Mouse (Mus musculus): Measurements from ENCODE around the gene Map1b. TPM values are rescaled to one million over a fixed set of nuclear protein-coding genes. Genes with fewer than 3 reads are reported as not detected.

The Map1b gene
- polyA plus RNA-seq, 1 experiment from 2014 or later: 179 TPM

GRCm38 (mm10) chr13:99517836-99518235, 1.5 kb upstream of the Map1b start:
- no peak overlapping the region for H3K9ac ChIP-seq
- H3K27me3 ChIP-seq: no peaks in the 10 kb centered on the region
- WGBS: 95% methylated on average over 5 of the region's 5 CpGs
- H3K4me3 ChIP-seq: no peak overlapping the region
- H3K36me3 ChIP-seq: no peaks in the 10 kb centered on the region
- H3K9me3 ChIP-seq: no peaks in the 10 kb centered on the region
- no peak overlapping the region for H3K4me2 ChIP-seq (replicated peaks)
- no peak overlapping the region for H3K27ac ChIP-seq
- ATAC-seq (ENCODE audit: low FRiP score, low read depth): no peak
- H3K4me1 ChIP-seq: peaks cover 23% of the 10 kb centered on the region

DNA sequence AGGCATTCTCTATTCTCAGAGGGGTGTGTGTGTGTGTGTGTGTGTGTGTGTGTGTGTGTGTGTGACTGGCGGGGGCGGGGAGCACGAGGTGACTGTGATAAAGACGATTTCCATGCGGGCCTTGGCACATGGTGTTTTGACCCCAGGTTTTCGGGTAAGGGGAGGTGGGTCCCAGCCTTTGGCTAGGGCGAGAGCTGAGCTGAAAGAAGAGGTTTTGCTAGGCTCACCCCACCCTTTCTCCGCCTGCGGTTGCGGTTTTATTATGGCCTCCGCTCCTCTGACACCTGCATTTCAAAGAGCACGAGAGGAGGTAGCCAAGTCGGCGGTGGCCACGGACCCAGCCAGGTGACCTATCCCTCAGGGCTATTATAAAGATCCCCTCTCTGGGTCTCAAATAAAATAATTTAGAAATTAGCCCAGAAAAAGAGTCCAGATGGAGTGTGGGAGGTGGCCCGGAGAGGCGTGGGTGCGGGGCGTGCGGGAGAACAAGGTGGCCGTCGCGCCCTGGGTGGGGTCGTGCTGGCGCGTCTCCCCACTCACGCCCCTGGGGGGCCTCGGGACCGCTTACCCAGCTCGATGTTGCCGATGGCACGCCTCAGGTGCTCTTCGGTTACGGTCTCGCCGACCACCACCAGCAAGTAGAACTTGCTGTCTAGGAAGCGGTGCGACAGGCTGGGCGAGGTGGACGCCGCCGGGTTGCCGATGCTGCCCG, 448 bp downstream of the Map1b start:
- Histone ChIP-seq H3K9me3 (no peaks in the 10 kb centered on the region), H3K27ac (peak overlapping the region; percentile 73; the same call in 1 of the 2 replicates), H3K4me1 (peaks cover 33% of the 10 kb centered on the region), H3K9ac (peak overlapping the region; percentile 79), H3K27me3 (no peaks in the 10 kb centered on the region), H3K4me3 (peak overlapping the region; percentile 77), H3K4me2 (replicated peaks) (peak overlapping the region; percentile 93), H3K36me3 (no peaks in the 10 kb centered on the region)
- WGBS: 0% methylated on average over 40 of the region's 44 CpGs
- ATAC-seq (ENCODE audit: low FRiP score, low read depth): peak; percentile 41

DNA sequence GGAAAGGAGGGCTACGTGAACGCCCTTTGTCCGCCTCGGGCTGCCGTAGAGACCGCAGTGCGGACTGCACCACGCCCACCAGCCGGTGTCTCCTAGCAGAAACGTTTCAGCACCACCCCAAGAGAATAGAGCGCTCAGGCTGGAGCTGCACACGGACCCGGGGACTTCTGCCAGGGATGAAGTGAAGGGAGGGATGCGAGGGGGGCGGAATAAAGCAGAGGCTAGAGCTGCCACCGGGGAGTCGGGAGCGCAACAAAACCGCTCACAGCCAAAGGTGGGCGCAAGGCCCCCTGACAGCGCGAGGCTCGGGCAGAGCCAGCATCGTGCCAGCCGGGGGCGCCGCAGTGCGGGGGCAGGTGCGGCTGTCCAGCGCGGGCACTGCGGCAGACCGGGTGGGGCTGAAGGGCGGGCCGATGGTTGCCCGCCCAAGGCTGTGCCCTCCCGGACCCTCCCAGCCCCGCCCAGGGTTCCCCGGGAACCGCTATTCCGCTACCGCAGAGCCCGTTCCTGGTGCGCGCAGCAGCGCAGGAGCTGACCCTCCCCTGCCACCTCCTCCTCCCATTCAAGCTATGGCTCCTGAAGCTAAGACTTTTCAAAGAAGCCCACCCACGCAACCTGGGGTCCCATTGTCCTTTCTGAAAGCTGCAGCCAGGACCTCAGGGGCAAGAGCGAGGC, 1.3 kb downstream of the Map1b start:
- ATAC-seq (ENCODE audit: low FRiP score, low read depth): peak; percentile 70
- under 1% methylated on average over 37 of the region's 48 CpGs for WGBS

DNA sequence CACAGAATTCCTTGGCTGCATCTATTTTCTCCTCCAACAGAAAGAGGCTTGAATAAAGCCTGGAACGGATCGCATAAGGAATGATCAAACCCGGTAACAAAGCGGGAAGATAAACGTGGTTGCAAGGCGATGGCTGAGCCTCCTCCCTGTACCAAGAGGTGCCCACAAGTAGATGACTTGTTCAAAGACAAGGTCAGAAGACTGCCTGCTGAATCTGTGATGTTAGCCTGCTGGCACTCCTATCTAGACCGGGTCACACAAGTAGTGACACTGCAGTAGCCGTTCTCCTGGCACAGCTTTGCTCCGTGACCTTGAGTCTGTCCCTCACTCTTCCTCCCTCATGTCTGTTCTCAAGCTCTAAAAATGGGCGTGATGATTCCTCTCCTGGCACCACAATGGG, 2.4 kb downstream of the Map1b start:
- Histone ChIP-seq H3K9me3 (no peaks in the 10 kb centered on the region), H3K27me3 (no peaks in the 10 kb centered on the region), H3K36me3 (no peaks in the 10 kb centered on the region), H3K27ac (no peak overlapping the region), H3K9ac (peak overlapping the region; percentile 39), H3K4me2 (replicated peaks) (peak overlapping the region; percentile 93), H3K4me1 (peaks cover 45% of the 10 kb centered on the region), H3K4me3 (peak overlapping the region; percentile 77)
- 28% methylated on average over 10 of the region's 10 CpGs for WGBS
- ATAC-seq (ENCODE audit: low FRiP score, low read depth): no peak

More for the DNA sequence above, 1.3 kb downstream of the Map1b start:
- peaks cover 39% of the 10 kb centered on the region for H3K4me1 ChIP-seq
- no peaks in the 10 kb centered on the region for H3K27me3 ChIP-seq
- H3K27ac ChIP-seq: peak overlapping the region; percentile 63
- no peaks in the 10 kb centered on the region for H3K36me3 ChIP-seq
- H3K4me3 ChIP-seq: peak overlapping the region; percentile 77
- peak overlapping the region; percentile 79 for H3K9ac ChIP-seq
- H3K4me2 ChIP-seq (replicated peaks): peak overlapping the region; percentile 93
- H3K9me3 ChIP-seq: no peaks in the 10 kb centered on the region

GRCm38 (mm10) chr13:99513138-99513537, 3.2 kb downstream of the Map1b start:
- Histone ChIP-seq H3K9me3 (no peaks in the 10 kb centered on the region), H3K4me2 (replicated peaks) (peak overlapping the region; percentile 93), H3K36me3 (no peaks in the 10 kb centered on the region), H3K4me1 (peaks cover 51% of the 10 kb centered on the region), H3K4me3 (peak overlapping the region; percentile 20), H3K9ac (no peak overlapping the region; the same call in 1 of the 2 replicates), H3K27ac (no peak overlapping the region), H3K27me3 (no peaks in the 10 kb centered on the region)
- 8% methylated on average over 7 of the region's 7 CpGs for WGBS
- ATAC-seq (ENCODE audit: low FRiP score, low read depth): no peak

- no peak overlapping the region for H3K4me3 ChIP-seq
- peaks cover 53% of the 10 kb centered on the region for H3K4me1 ChIP-seq
- H3K27ac ChIP-seq: no peak overlapping the region
- no peaks in the 10 kb centered on the region for H3K9me3 ChIP-seq
- no peak overlapping the region for H3K9ac ChIP-seq
- no peak for ATAC-seq (ENCODE audit: low FRiP score, low read depth)
- WGBS: 28% methylated on average over 4 of the region's 4 CpGs
- no peaks in the 10 kb centered on the region for H3K27me3 ChIP-seq
- no peak overlapping the region for H3K4me2 ChIP-seq (replicated peaks)
- peaks cover 21% of the 10 kb centered on the region for H3K36me3 ChIP-seq
Observed at GRCm38 (mm10) chr13:99509896-99510295, 6.4 kb downstream of the Map1b start.

GRCm38 (mm10) chr13:99506580-99506962, 9.8 kb downstream of the Map1b start:
- 50% methylated on average over 2 of the region's 2 CpGs for WGBS
- H3K4me1 ChIP-seq: peaks cover 47% of the 10 kb centered on the region
- ATAC-seq (ENCODE audit: low FRiP score, low read depth): no peak
- no peak overlapping the region for H3K4me3 ChIP-seq
- H3K4me2 ChIP-seq (replicated peaks): no peak overlapping the region
- H3K9ac ChIP-seq: no peak overlapping the region
- no peaks in the 10 kb centered on the region for H3K9me3 ChIP-seq
- H3K27ac ChIP-seq: peak overlapping the region; percentile 10; the same call in 1 of the 2 replicates
- H3K36me3 ChIP-seq: peaks cover 24% of the 10 kb centered on the region
- H3K27me3 ChIP-seq: no peaks in the 10 kb centered on the region

- Histone ChIP-seq H3K27me3 (no peaks in the 10 kb centered on the region), H3K36me3 (peaks cover 24% of the 10 kb centered on the region), H3K9me3 (no peaks in the 10 kb centered on the region), H3K9ac (no peak overlapping the region), H3K4me2 (replicated peaks) (no peak overlapping the region), H3K4me1 (peaks cover 47% of the 10 kb centered on the region), H3K4me3 (no peak overlapping the region), H3K27ac (peak overlapping the region; percentile 10; the same call in 1 of the 2 replicates)
- 81% methylated on average over 11 of the region's 11 CpGs for WGBS
- no peak for ATAC-seq (ENCODE audit: low FRiP score, low read depth)
Observed at GRCm38 (mm10) chr13:99505826-99506579, 10.3 kb downstream of the Map1b start.

- Histone ChIP-seq H3K4me3 (no peak overlapping the region), H3K27me3 (no peaks in the 10 kb centered on the region), H3K36me3 (peaks cover 24% of the 10 kb centered on the region), H3K4me2 (replicated peaks) (no peak overlapping the region), H3K27ac (no peak overlapping the region), H3K9me3 (no peaks in the 10 kb centered on the region), H3K9ac (no peak overlapping the region), H3K4me1 (peaks cover 41% of the 10 kb centered on the region)
- ATAC-seq (ENCODE audit: low FRiP score, low read depth): no peak
- 80% methylated on average over 14 of the region's 14 CpGs for WGBS
Observed at GRCm38 (mm10) chr13:99503370-99503979, 12.9 kb downstream of the Map1b start.

- no peak overlapping the region for H3K9ac ChIP-seq
- WGBS: 53% methylated on average over 7 of the region's 7 CpGs
- no peak for ATAC-seq (ENCODE audit: low FRiP score, low read depth)
- no peak overlapping the region for H3K27ac ChIP-seq
- no peak overlapping the region for H3K4me3 ChIP-seq
- peaks cover 38% of the 10 kb centered on the region for H3K4me1 ChIP-seq
- H3K9me3 ChIP-seq: no peaks in the 10 kb centered on the region
- H3K4me2 ChIP-seq (replicated peaks): no peak overlapping the region
- H3K27me3 ChIP-seq: no peaks in the 10 kb centered on the region
- peaks cover 24% of the 10 kb centered on the region for H3K36me3 ChIP-seq
Observed at GRCm38 (mm10) chr13:99502911-99503310, 13.4 kb downstream of the Map1b start.

DNA sequence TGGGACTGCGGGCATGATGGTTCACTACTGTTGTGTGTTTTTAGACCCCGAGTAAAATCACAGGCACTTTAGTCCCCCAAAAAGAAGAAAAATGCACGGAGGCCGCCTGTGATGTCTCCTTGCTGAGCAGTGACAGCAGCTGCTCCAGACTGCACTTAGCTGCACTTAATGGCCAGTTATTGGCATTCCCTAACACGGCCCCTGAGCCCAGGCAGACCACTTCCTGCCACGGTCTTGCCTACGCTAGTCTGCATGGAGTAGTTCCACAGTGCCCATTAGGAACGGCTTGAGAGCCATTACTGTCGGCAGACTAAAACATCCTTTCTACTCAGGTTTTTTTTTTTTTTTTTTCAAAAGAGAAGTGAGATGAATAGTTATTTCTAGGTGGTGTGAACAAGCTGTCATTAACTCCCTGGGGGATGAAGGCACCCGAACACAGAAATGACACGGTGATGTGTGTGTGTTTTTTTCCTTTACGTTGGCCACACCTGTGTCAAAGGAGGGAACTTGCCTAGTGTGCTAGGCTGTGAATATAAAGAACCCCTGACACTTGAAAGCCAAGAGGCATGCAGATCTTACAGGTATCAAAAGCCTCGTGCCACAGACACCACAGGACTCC, 14.1 kb downstream of the Map1b start:
- WGBS: 26% methylated on average over 13 of the region's 13 CpGs
- peaks cover 21% of the 10 kb centered on the region for H3K36me3 ChIP-seq
- H3K9ac ChIP-seq: no peak overlapping the region
- 0 out of 2 replicates have a peak overlapping the region, but pooled peaks have one; percentile 22 for H3K27ac ChIP-seq
- no peaks in the 10 kb centered on the region for H3K9me3 ChIP-seq
- H3K27me3 ChIP-seq: no peaks in the 10 kb centered on the region
- H3K4me1 ChIP-seq: peaks cover 37% of the 10 kb centered on the region
- peak overlapping the region; percentile 31; the same call in 1 of the 2 replicates for H3K4me2 ChIP-seq (replicated peaks)
- ATAC-seq (ENCODE audit: low FRiP score, low read depth): peak; percentile 61; the same call in 1 of the 2 replicates
- H3K4me3 ChIP-seq: no peak overlapping the region

All from limb, embryonic 13.5 days (tissue).